Mouse (Mus musculus) limb, embryonic 14.5 days (tissue): Measurements from ENCODE around the gene Neurod1. TPM values are rescaled to one million over a fixed set of nuclear protein-coding genes. Genes with fewer than 3 reads are reported as not detected.

Experiments
- ATAC-seq: fragments of 200-750 bp; cut with Nextera tagmentation; 2 replicates; pipeline ENCODE4 v1.8.0; 2017; ENCODE audit warnings: low read depth, moderate number of reproducible peaks, moderate TSS enrichment; ENCODE audit not compliant: low FRiP score
- DNase-seq: peaks from one replicate; pipeline ENCODE4 v3.0.0-alpha.2; 2015; ENCODE audit warnings: low spot score
- H3K27ac ChIP-seq: fragments of 300-500 bp; sonication (generic); replicated peaks from 2 replicates; pipeline ENCODE4 v1.5.1; 2014; ENCODE audit warnings: low read depth, mild to moderate bottlenecking, low read length, moderate library complexity, mixed read lengths
- H3K27me3 ChIP-seq: fragments of 300-500 bp; sonication (generic); 2 replicates; pipeline ENCODE4 v1.6.1; 2014; ENCODE audit warnings: low read length, mixed read lengths; ENCODE audit not compliant: control insufficient read depth, insufficient read depth
- H3K36me3 ChIP-seq: fragments of 300-500 bp; sonication (generic); 2 replicates; pipeline ENCODE4 v1.6.1; 2014; ENCODE audit warnings: mild to moderate bottlenecking, low read length, moderate library complexity, mixed read lengths; ENCODE audit not compliant: control insufficient read depth, insufficient read depth
- H3K4me1 ChIP-seq: fragments of 300-500 bp; sonication (generic); 2 replicates; pipeline ENCODE4 v1.6.1; 2014; ENCODE audit warnings: antibody characterized with exemption, low read length, mixed read lengths; ENCODE audit not compliant: control insufficient read depth, insufficient read depth
- H3K4me2 ChIP-seq: fragments of 300-500 bp; sonication (generic); replicated peaks from 2 replicates; pipeline ENCODE4 v1.6.1; 2014; ENCODE audit warnings: low read depth, mild to moderate bottlenecking, low read length, moderate library complexity; ENCODE audit not compliant: severe bottlenecking
- H3K4me3 ChIP-seq: fragments of 300-500 bp; sonication (generic); replicated peaks from 2 replicates; pipeline ENCODE4 v1.5.1; 2014; ENCODE audit warnings: low read length
- H3K9ac ChIP-seq: fragments of 300-500 bp; sonication (generic); 2 replicates; pipeline ENCODE4 v1.6.1; 2014; ENCODE audit warnings: mild to moderate bottlenecking, low read depth, low read length, moderate library complexity; ENCODE audit not compliant: severe bottlenecking
- H3K9me3 ChIP-seq: fragments of 300-500 bp; sonication (generic); 2 replicates; pipeline ENCODE4 v1.6.1; 2016; ENCODE audit warnings: low read length; ENCODE audit not compliant: control insufficient read depth
- POLR2A ChIP-seq: fragments of 200-500 bp; IDR thresholded peaks from 2 replicates; pipeline ENCODE4 v1.8.0; 2012; ENCODE audit warnings: inconsistent platforms, mild to moderate bottlenecking, moderate library complexity, borderline replicate concordance; ENCODE audit not compliant: insufficient read depth, insufficient read length; ENCODE audit errors: extremely low read depth
- WGBS: fragments of 180-500 bp; shearing (Covaris S2); extraction: QIAGEN DNeasy Blood & Tissue Kit; methylation state at CpG from one replicate; pipeline ENCODE4 v1.1.7; 2014; 5-methylcytosine and 5-hydroxymethylcytosine counted together
- polyA plus RNA-seq, 2 experiments: library from polyadenylated mRNA; depleted of rRNA in 1 of 2; stranded (reverse) in 1 of 2; unstranded in 1 of 2; fragments of >200 nt; fragmentation: Nextera tagmentation in 1 of 2; extraction: Ambion mirVana in 1 of 2; gene quantifications; 2 replicates each; pipeline versions ENCODE4 v1.2.1 to v1.2.3; 2012 to 2014

The Neurod1 gene
- polyA plus RNA-seq, 2 experiments = 0.24 TPM; not detected in 1

GRCm38 (mm10) chr2:79428569-79429104 is 27.9 kb downstream of the Neurod1 start:
- no peak overlapping the region for H3K27ac ChIP-seq
- H3K4me3 ChIP-seq = peak overlapping the region; percentile 46
- H3K9ac ChIP-seq = peak overlapping the region; percentile 58
- TF ChIP-seq POLR2A = no peak
- H3K9me3 ChIP-seq = no peaks in the 10 kb centered on the region
- DNase-seq (peak; percentile 12), ATAC-seq (no peak; the same call in 1 of the 2 replicates)
- H3K4me2 ChIP-seq = peak overlapping the region; percentile 92
- no peaks in the 10 kb centered on the region for H3K27me3 ChIP-seq
- H3K36me3 ChIP-seq = no peaks in the 10 kb centered on the region
- WGBS = 1% methylated on average over 31 of the region's 35 CpGs
- 0 out of 2 replicates have a peak, but pooled peaks cover 7% of the 10 kb centered on the region for H3K4me1 ChIP-seq

- Histone ChIP-seq H3K27me3 (no peaks in the 10 kb centered on the region), H3K27ac (no peak overlapping the region), H3K4me2 (peak overlapping the region; percentile 92), H3K36me3 (no peaks in the 10 kb centered on the region), H3K4me1 (0 out of 2 replicates have a peak, but pooled peaks cover 7% of the 10 kb centered on the region), H3K4me3 (peak overlapping the region; percentile 46), H3K9ac (no peak overlapping the region), H3K9me3 (no peaks in the 10 kb centered on the region)
- TF ChIP-seq POLR2A = no peak
- ATAC-seq (peak; percentile 47), DNase-seq (peak; percentile 57)
- WGBS = 9% methylated on average over 6 of the region's 6 CpGs
Observed at GRCm38 (mm10) chr2:79428022-79428421, 28.5 kb downstream of the Neurod1 start.

GRCm38 (mm10) chr2:79421696-79422095 is 34.9 kb downstream of the Neurod1 start:
- Histone ChIP-seq H3K36me3 (no peaks in the 10 kb centered on the region), H3K4me2 (no peak overlapping the region), H3K4me1 (no peaks in the 10 kb centered on the region), H3K4me3 (no peak overlapping the region), H3K27ac (no peak overlapping the region), H3K27me3 (no peaks in the 10 kb centered on the region), H3K9ac (no peak overlapping the region), H3K9me3 (no peaks in the 10 kb centered on the region)
- no peak for TF ChIP-seq POLR2A
- 38% methylated on average over 6 of the region's 6 CpGs for WGBS
- no peak for DNase-seq
- ATAC-seq = no peak; the same call in 1 of the 2 replicates

- ATAC-seq (no peak), DNase-seq (no peak)
- H3K36me3 ChIP-seq = no peaks in the 10 kb centered on the region
- no peak for TF ChIP-seq POLR2A
- H3K27me3 ChIP-seq = no peaks in the 10 kb centered on the region
- 83% methylated on average over 7 of the region's 7 CpGs for WGBS
- H3K4me3 ChIP-seq = no peak overlapping the region
- H3K4me2 ChIP-seq = no peak overlapping the region
- no peak overlapping the region for H3K27ac ChIP-seq
- H3K9me3 ChIP-seq = no peaks in the 10 kb centered on the region
- no peak overlapping the region for H3K9ac ChIP-seq
- no peaks in the 10 kb centered on the region for H3K4me1 ChIP-seq
Observed at GRCm38 (mm10) chr2:79414505-79414904, 42.0 kb downstream of the Neurod1 start.

GRCm38 (mm10) chr2:79410903-79411255 is 45.7 kb downstream of the Neurod1 start:
- Histone ChIP-seq H3K9me3 (no peaks in the 10 kb centered on the region), H3K4me1 (no peaks in the 10 kb centered on the region), H3K9ac (no peak overlapping the region), H3K36me3 (no peaks in the 10 kb centered on the region), H3K27ac (no peak overlapping the region), H3K27me3 (no peaks in the 10 kb centered on the region), H3K4me2 (no peak overlapping the region), H3K4me3 (no peak overlapping the region)
- WGBS = 75% methylated on average over 3 of the region's 3 CpGs
- DNase-seq = no peak
- ATAC-seq = no peak
- TF ChIP-seq POLR2A = no peak
